Comparison of ENCODE assay signal across 14 mouse cellular contexts in genomic region chr13:28811081-28811439, GRCm38 (mm10).
DNase-seq lines count a peak whose midpoint lies in the region; ATAC-seq and TF ChIP-seq lines count a peak whose summit lies in the region.
"Had no signal": no experiment of that assay in that cellular context is flagged by ENCODE, and none has a peak within 500 bp of the region (broad histone marks: within the 10 kb centered on the region; RNA-seq: fewer than 3 reads in every experiment).

No protein-coding gene starts in this region.

- peak overlapping the region; percentile 70 for H3K27ac ChIP-seq in hindbrain, embryonic 11.5 days (ENCODE audit: low read depth, low read length)
- peak overlapping the region; percentile 82 for H3K27ac ChIP-seq in midbrain, embryonic 16.5 days (ENCODE audit: low read length)
- no peak overlapping the region for H3K27ac ChIP-seq in heart, adult 2 months

- H3K36me3 ChIP-seq in C2C12 (ENCODE audit: control insufficient read depth, insufficient read depth): no peaks in the 10 kb centered on the region
- no peaks in the 10 kb centered on the region for H3K36me3 ChIP-seq in hindbrain, embryonic 11.5 days (ENCODE audit: control insufficient read depth, insufficient read depth, low read length)
- H3K36me3 ChIP-seq in midbrain, embryonic 16.5 days (ENCODE audit: control insufficient read depth, insufficient read depth, low read length): no peaks in the 10 kb centered on the region
- no peaks in the 10 kb centered on the region; the same call in 1 of the 2 replicates for H3K36me3 ChIP-seq in heart, adult 2 months (ENCODE audit: control insufficient read depth, insufficient read depth, low read length)

- no peaks in the 10 kb centered on the region for H3K4me1 ChIP-seq in hindbrain, embryonic 11.5 days (replicated peaks; ENCODE audit: control insufficient read depth, insufficient read depth, low read length)
- H3K4me1 ChIP-seq in midbrain, embryonic 16.5 days (ENCODE audit: control insufficient read depth, insufficient read depth, low read length): peaks cover 25% of the 10 kb centered on the region
- no peaks in the 10 kb centered on the region for H3K4me1 ChIP-seq in heart, adult 2 months (ENCODE audit: control insufficient read depth, insufficient read depth, low read length)

- peaks cover 10% of the 10 kb centered on the region for H3K79me3 ChIP-seq in C2C12 (ENCODE audit: low read depth)

- H3K9ac ChIP-seq in hindbrain, embryonic 11.5 days (ENCODE audit: low read depth, low read length): no peak overlapping the region
- no peak overlapping the region for H3K9ac ChIP-seq in midbrain, embryonic 16.5 days (ENCODE audit: low read depth, low read length)
- no peak overlapping the region for H3K9ac ChIP-seq in heart, adult 2 months (ENCODE audit: low read depth, low read length)

- TF ChIP-seq CTCF in C2C12 (IDR thresholded peaks at IDR 0.05; ENCODE audit: control insufficient read depth, insufficient read depth, insufficient read length): no peak
- TF ChIP-seq CTCF in heart, adult 2 months (IDR thresholded peaks at IDR 0.05): no peak

- TF ChIP-seq EP300 in heart, adult 2 months (IDR thresholded peaks at IDR 0.05; ENCODE audit: insufficient read depth, low read depth, low read length): no peak

- intact Hi-C loops in gastrocnemius, postnatal 36 days (cut with DNase I): no loop called here
- intact Hi-C loops in heart, adult 2 months (cut with DNase I): no loop called here

- peaks cover 49% of the 10 kb centered on the region for H3K79me2 ChIP-seq in C2C12 (ENCODE audit: control insufficient read depth, insufficient read depth)
- H3K79me2 ChIP-seq in heart, adult 2 months (replicated peaks; ENCODE audit: control insufficient read depth, insufficient read depth, low read length): no peaks in the 10 kb centered on the region

- H3K4me3 ChIP-seq in C2C12 (ENCODE audit: insufficient read depth, poor library complexity, severe bottlenecking): no peak overlapping the region
- no peak overlapping the region for H3K4me3 ChIP-seq in hindbrain, embryonic 11.5 days (ENCODE audit: low read depth, low read length)
- H3K4me3 ChIP-seq in midbrain, embryonic 16.5 days (ENCODE audit: low read depth, low read length): no peak overlapping the region
- H3K4me3 ChIP-seq in heart, adult 2 months: no peak overlapping the region
- H3K4me3 ChIP-seq: megakaryocyte, embryonic 14.5 days had no signal

- no peak for TF ChIP-seq POLR2A in heart, adult 2 months (IDR thresholded peaks at IDR 0.05; ENCODE audit: insufficient read depth, low read depth, low read length)

- DNase-seq in embryo, embryonic 10 days (ENCODE audit: low spot score): peak; percentile 51
- DNase-seq in hindbrain, embryonic 11.5 days (ENCODE audit: low spot score): peak; percentile 39
- no peak for DNase-seq in gastrocnemius, postnatal 36 days
- no peak for DNase-seq in adrenal gland, adult 18-20 months (ENCODE audit: low spot score in 2 of 2)
- DNase-seq in thymus, postnatal 0 days (ENCODE audit: low spot score): no peak
- DNase-seq in heart, adult 2 months: no peak
- DNase-seq: cerebellum, adult 8-10 months; gastrocnemius, postnatal 25 days; heart, postnatal 36 days; lung, adult 2 months had no signal

- ATAC-seq in hindbrain, embryonic 11.5 days (ENCODE audit: low FRiP score): 0 out of 2 replicates have a peak, but pooled peaks have one; percentile 48
- no peak for ATAC-seq in midbrain, embryonic 16.5 days

- H3ac ChIP-seq in C2C12 (ENCODE audit: control insufficient read depth, insufficient read length, low read depth): no peak overlapping the region

- H3K9me3 ChIP-seq in hindbrain, embryonic 11.5 days (ENCODE audit: control insufficient read depth, low read length): no peaks in the 10 kb centered on the region
- H3K9me3 ChIP-seq in midbrain, embryonic 16.5 days (replicated peaks; ENCODE audit: control insufficient read depth, low read length, poor library complexity, severe bottlenecking): no peaks in the 10 kb centered on the region

- H3K4me2 ChIP-seq in hindbrain, embryonic 11.5 days (replicated peaks; ENCODE audit: low read depth, low read length): no peak overlapping the region
- peak overlapping the region; percentile 1; the same call in 1 of the 2 replicates for H3K4me2 ChIP-seq in midbrain, embryonic 16.5 days (ENCODE audit: low read length)

- H3K27me3 ChIP-seq in C2C12 (ENCODE audit: control insufficient read depth, insufficient read depth, insufficient read length): no peaks in the 10 kb centered on the region
- no peaks in the 10 kb centered on the region for H3K27me3 ChIP-seq in hindbrain, embryonic 11.5 days (ENCODE audit: control insufficient read depth, insufficient read depth, low read length)
- H3K27me3 ChIP-seq in midbrain, embryonic 16.5 days (ENCODE audit: control insufficient read depth, insufficient read depth, low read depth, low read length): no peaks in the 10 kb centered on the region
- no peaks in the 10 kb centered on the region for H3K27me3 ChIP-seq in heart, adult 2 months (ENCODE audit: control insufficient read depth, insufficient read depth, low read length)
- H3K27me3 ChIP-seq: CH12.LX had no signal

- WGBS in hindbrain, embryonic 11.5 days: 6% methylated on average over 2 of the region's 2 CpGs
- WGBS in midbrain, embryonic 16.5 days: 0% methylated on average over 2 of the region's 2 CpGs
- WGBS in heart, adult 2 months: 48% methylated on average over 2 of the region's 2 CpGs

TF ChIP-seq in C2C12, 6 proteins besides CTCF, POLR2A, EP300 and RAD21:
- TF ChIP-seq CEBPB (IDR thresholded peaks at IDR 0.05; ENCODE audit: low read depth): peak; percentile 30
- TF ChIP-seq MAX (IDR thresholded peaks at IDR 0.05): no peak
- TF ChIP-seq MYOD1 (IDR thresholded peaks at IDR 0.05; ENCODE audit: control insufficient read depth, insufficient read length, low read depth): peak; percentile 94
- no peak for TF ChIP-seq FOSL1 (IDR thresholded peaks at IDR 0.05; ENCODE audit: insufficient read depth, low read length, poor library complexity, severe bottlenecking)
- no peak for TF ChIP-seq MYOG (IDR thresholded peaks at IDR 0.05; ENCODE audit: control insufficient read depth, extremely low read depth, insufficient read length)
- TF ChIP-seq USF1 (IDR thresholded peaks at IDR 0.05; ENCODE audit: low read depth): no peak
TF ChIP-seq in C2C12: peak in this region for 2.

Comparison
In these comparisons a context has a peak if more than half of its experiments do, and no peak if none do; other contexts are left out.
1. DNase-seq: peak in embryo, embryonic 10 days (single experiment) and hindbrain, embryonic 11.5 days (single experiment); none in gastrocnemius, postnatal 36 days (0 of 2), adrenal gland, adult 18-20 months (0 of 2), thymus, postnatal 0 days (single experiment) and heart, adult 2 months (0 of 2).